Mouse (Mus musculus) erythroblast, embryonic 14.5 days (primary cell): ENCODE data around the gene Syn2.

ENCODE experiments used
- GATA1 ChIP-seq: IDR thresholded peaks from 2 replicates; pipeline ENCODE4 v1.6.1; 2012; ENCODE audit warnings: low read length, inconsistent platforms, mixed read lengths
- TAL1 ChIP-seq: IDR thresholded peaks from 3 replicates; pipeline ENCODE4 v1.6.1; 2012; ENCODE audit warnings: low read length, inconsistent platforms, mixed read lengths

DNA sequence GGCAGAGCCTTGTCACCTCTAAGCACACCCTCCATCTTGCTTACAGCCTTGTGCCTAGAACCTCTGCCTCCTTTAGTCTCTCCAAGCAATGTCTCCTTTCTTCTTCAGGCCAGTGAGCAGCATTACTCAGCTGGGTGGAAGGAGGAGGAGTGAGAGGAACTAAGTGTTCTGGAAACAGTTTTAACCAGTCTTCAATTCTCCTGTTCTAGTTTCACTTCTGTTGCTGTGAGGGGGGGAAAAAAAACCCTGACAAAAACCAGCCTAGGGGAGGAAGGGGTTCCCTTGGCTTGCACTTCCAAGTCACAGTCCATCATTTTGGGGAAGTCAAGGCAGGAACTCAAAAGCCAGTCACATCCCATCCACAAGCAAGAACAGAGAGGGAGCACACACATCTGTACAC lies 196.3 kb downstream of the Syn2 start:
- TF ChIP-seq TAL1 (no peak), GATA1 (no peak)
